Mouse (Mus musculus) limb, embryonic 12.5 days (tissue): Measurements from ENCODE around the gene Bag6. TPM values are rescaled to one million over a fixed set of nuclear protein-coding genes. Genes with fewer than 3 reads are reported as not detected.

ENCODE experiments used
- ATAC-seq: fragments of 200-750 bp; cut with Nextera tagmentation; 2 replicates; pipeline ENCODE4 v1.8.0; 2017; ENCODE audit warnings: low read depth, moderate TSS enrichment; ENCODE audit not compliant: insufficient number of reproducible peaks, insufficient read depth, low FRiP score, low TSS enrichment
- H3K27ac ChIP-seq: fragments of 300-500 bp; sonication (generic); 2 replicates; pipeline ENCODE4 v1.5.1; 2016; ENCODE audit warnings: mild to moderate bottlenecking, moderate library complexity
- H3K27me3 ChIP-seq: fragments of 300-500 bp; sonication (generic); 2 replicates; pipeline ENCODE4 v1.6.1; 2016; ENCODE audit warnings: mild to moderate bottlenecking, moderate library complexity
- H3K36me3 ChIP-seq: fragments of 300-500 bp; sonication (generic); 2 replicates; pipeline ENCODE4 v1.6.1; 2016; ENCODE audit warnings: mild to moderate bottlenecking, moderate library complexity
- H3K4me1 ChIP-seq: fragments of 300-500 bp; sonication (generic); replicated peaks from 2 replicates; pipeline ENCODE4 v1.6.1; 2016
- H3K4me2 ChIP-seq: fragments of 300-500 bp; sonication (generic); 2 replicates; pipeline ENCODE4 v1.6.1; 2016; ENCODE audit warnings: mild to moderate bottlenecking, moderate library complexity
- H3K4me3 ChIP-seq: fragments of 300-500 bp; sonication (generic); replicated peaks from 2 replicates; pipeline ENCODE4 v1.5.1; 2016; ENCODE audit warnings: mild to moderate bottlenecking
- H3K9ac ChIP-seq: fragments of 300-500 bp; sonication (generic); replicated peaks from 2 replicates; pipeline ENCODE4 v1.6.1; 2016; ENCODE audit warnings: mild to moderate bottlenecking, moderate library complexity
- H3K9me3 ChIP-seq: fragments of 300-500 bp; sonication (generic); 2 replicates; pipeline ENCODE4 v1.6.1; 2016; ENCODE audit warnings: mild to moderate bottlenecking, moderate library complexity
- WGBS: fragments of 180-500 bp; shearing (Covaris S2); methylation state at CpG from one replicate; pipeline ENCODE4 v1.1.7; 2016; 5-methylcytosine and 5-hydroxymethylcytosine counted together
- polyA plus RNA-seq: library from polyadenylated mRNA; unstranded; fragments of >200 nt; fragmentation: Nextera tagmentation; extraction: Ambion mirVana; gene quantifications from 2 replicates; pipeline ENCODE4 v1.2.1, GENCODE M21; 2016

Bag6 gene
- polyA plus RNA-seq, 1 experiment from 2014 or later: 70.4 TPM

DNA sequence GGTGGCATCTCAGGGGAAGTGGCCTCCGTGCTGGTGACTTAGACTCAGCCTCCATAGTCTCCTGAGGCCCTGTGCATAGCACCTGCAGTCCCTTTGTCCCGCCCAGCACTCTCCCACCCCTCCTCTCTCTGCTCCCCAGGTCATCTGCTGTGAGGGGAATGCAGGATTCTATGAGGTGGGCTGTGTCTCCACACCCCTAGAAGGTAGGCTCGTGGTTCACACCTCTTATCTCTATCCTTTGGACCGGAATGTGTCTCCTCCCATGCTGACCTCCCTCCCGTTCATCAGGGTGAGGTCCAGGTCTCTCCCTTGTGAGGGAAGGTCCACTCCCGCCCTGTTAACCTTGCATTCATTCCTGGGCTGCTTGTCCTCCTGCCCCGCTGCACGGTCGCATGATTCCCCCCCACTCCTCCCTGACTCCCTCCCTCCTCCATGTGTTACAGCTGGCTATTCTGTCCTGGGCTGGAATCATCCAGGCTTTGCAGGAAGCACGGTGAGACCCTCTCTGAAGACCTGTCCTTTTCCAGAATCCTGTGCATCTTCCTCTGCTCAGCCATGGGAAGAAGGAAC lies 34.7 kb upstream of the Bag6 start:
- H3K36me3 ChIP-seq: peaks cover 89% of the 10 kb centered on the region
- H3K9me3 ChIP-seq: no peaks in the 10 kb centered on the region
- 74% methylated on average over 10 of the region's 10 CpGs for WGBS
- H3K9ac ChIP-seq: no peak overlapping the region
- no peak for ATAC-seq
- no peak overlapping the region for H3K4me3 ChIP-seq
- H3K27ac ChIP-seq: no peak overlapping the region
- no peaks in the 10 kb centered on the region for H3K4me1 ChIP-seq
- H3K27me3 ChIP-seq: no peaks in the 10 kb centered on the region
- no peak overlapping the region for H3K4me2 ChIP-seq

DNA sequence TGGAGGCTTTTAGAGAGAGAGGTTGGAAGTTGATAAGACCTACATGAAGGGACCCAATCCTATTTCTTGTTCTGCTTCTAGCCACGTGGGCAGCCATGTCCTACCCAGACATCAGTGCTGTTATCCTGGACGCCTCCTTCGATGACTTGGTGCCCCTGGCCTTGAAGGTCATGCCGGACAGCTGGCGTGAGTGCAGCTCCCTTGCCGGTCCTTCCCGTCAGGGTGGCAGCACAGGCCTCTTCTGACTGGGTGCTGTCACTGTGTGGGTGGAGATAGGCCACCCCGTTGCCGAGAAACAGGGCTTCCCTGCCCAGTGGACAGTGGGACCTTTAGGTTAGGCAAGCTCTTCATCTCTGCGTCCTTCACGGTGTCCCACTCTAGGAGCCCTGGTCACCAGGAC lies 33.8 kb upstream of the Bag6 start:
- Histone ChIP-seq H3K27me3 (no peaks in the 10 kb centered on the region), H3K9me3 (no peaks in the 10 kb centered on the region), H3K36me3 (peaks cover 81% of the 10 kb centered on the region), H3K27ac (no peak overlapping the region), H3K4me3 (no peak overlapping the region), H3K9ac (no peak overlapping the region), H3K4me2 (no peak overlapping the region), H3K4me1 (peaks cover 5% of the 10 kb centered on the region; the same call in 1 of the 2 replicates)
- WGBS: 86% methylated on average over 11 of the region's 11 CpGs
- no peak for ATAC-seq

DNA sequence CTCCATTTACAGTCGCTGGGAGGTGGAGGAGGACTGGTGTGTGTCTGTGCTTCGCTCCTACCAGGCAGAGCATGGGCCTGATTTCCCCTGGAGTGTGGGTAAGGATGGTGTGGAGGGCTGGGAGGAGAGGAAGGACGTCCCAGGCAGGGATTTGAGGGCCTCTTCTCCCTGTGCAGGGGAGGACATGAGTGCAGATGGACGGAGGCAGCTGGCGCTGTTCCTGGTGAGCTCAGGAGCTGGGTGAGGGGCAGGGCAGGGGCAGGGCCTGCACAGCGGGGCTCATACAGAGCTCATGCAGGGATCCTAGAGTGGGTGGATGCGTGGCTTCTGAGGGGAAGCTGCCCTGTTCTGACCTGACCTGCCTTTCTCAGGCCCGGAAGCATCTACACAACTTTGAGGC lies 32.7 kb upstream of the Bag6 start:
- Histone ChIP-seq H3K27me3 (no peaks in the 10 kb centered on the region), H3K36me3 (peaks cover 70% of the 10 kb centered on the region)

DNA sequence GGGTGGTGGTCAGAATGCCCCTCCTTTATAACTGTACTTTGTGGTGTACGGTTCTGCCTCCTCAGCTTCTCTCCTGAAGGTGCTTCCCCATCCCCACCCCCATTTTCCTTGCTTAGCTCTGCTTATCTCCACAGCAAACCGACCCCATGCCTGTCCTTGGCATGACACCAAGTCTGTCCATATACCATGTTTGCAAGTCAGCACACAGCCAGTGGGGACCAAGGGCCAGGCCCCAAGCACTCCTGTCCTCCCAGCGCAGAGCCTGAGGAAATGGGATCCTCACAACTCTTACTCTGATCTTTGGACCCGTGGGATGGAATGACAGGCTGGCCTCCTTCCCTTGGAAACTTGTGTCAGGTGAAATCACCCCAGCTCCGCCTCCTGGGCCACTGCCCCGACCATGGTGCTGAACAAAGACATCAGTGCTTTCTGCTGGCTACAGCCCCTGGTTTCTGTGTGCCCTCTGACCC lies 31.7 kb upstream of the Bag6 start:
- Histone ChIP-seq H3K4me3 (no peak overlapping the region), H3K4me2 (no peak overlapping the region), H3K36me3 (peaks cover 60% of the 10 kb centered on the region), H3K27ac (no peak overlapping the region), H3K9me3 (no peaks in the 10 kb centered on the region), H3K4me1 (peaks cover 6% of the 10 kb centered on the region; the same call in 1 of the 2 replicates), H3K27me3 (no peaks in the 10 kb centered on the region), H3K9ac (no peak overlapping the region)
- no peak for ATAC-seq
- 71% methylated on average over 6 of the region's 6 CpGs for whole genome bisulfite sequencing

More for the DNA sequence above, 32.7 kb upstream of the Bag6 start:
- Histone ChIP-seq H3K4me3 (no peak overlapping the region), H3K4me2 (no peak overlapping the region; the same call in 1 of the 2 replicates), H3K9ac (0 out of 2 replicates have a peak overlapping the region, but pooled peaks have one; percentile 9), H3K27ac (no peak overlapping the region), H3K9me3 (no peaks in the 10 kb centered on the region), H3K4me1 (peaks cover 6% of the 10 kb centered on the region; the same call in 1 of the 2 replicates)
- WGBS: 62% methylated on average over 8 of the region's 8 CpGs
- 0 out of 2 replicates have a peak, but pooled peaks have one; percentile 20 for ATAC-seq

DNA sequence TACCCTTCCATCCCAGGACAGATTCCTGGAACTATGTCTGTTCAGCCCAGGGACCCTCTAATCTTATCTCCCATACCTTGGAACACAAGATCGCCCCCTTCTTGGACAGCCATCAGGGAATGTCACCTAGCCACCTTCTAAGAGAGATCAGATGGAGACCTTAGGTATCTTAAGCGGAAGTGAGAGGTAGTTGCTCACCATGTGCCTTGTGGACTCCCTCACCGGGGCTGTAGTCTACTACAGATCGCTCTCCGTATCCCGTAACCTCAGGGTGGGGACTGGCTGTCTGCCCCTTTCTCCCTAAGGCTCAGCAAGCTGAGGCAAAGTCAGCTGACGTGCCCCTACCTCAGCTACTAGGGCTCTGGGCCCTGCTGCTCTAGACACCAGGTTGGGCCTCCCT lies 30.9 kb upstream of the Bag6 start:
- no peak overlapping the region for H3K4me2 ChIP-seq
- peaks cover 52% of the 10 kb centered on the region for H3K36me3 ChIP-seq
- H3K4me3 ChIP-seq: no peak overlapping the region
- H3K9ac ChIP-seq: no peak overlapping the region
- 85% methylated on average over 7 of the region's 7 CpGs for WGBS
- no peaks in the 10 kb centered on the region for H3K9me3 ChIP-seq
- ATAC-seq: no peak
- peaks cover 6% of the 10 kb centered on the region; the same call in 1 of the 2 replicates for H3K4me1 ChIP-seq
- no peaks in the 10 kb centered on the region for H3K27me3 ChIP-seq
- H3K27ac ChIP-seq: no peak overlapping the region

DNA sequence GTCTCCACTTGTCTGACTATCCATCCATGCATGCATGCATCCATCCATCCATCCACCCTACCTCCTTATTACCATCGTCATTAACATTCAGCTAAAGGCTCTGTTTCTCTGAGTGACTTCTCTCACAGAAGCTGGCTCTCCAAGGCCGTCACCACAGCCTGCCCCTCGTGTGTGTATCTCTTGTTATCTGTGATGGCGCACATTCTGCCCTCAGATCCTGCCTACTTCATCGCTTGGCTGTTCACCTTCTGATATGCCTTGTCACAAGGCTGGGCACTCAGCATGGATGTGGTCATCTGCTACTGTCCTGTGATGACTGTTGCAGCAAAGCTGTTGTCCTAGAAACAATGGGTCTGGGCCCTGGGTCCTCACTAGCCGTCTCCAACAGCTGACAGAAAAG lies 30.2 kb upstream of the Bag6 start:
- no peak overlapping the region for H3K4me2 ChIP-seq
- 83% methylated on average over 6 of the region's 6 CpGs for WGBS
- H3K36me3 ChIP-seq: peaks cover 45% of the 10 kb centered on the region
- no peak for ATAC-seq
- no peaks in the 10 kb centered on the region for H3K9me3 ChIP-seq
- H3K4me1 ChIP-seq: peaks cover 6% of the 10 kb centered on the region; the same call in 1 of the 2 replicates
- no peak overlapping the region for H3K4me3 ChIP-seq
- no peak overlapping the region for H3K9ac ChIP-seq
- H3K27ac ChIP-seq: no peak overlapping the region
- no peaks in the 10 kb centered on the region for H3K27me3 ChIP-seq

DNA sequence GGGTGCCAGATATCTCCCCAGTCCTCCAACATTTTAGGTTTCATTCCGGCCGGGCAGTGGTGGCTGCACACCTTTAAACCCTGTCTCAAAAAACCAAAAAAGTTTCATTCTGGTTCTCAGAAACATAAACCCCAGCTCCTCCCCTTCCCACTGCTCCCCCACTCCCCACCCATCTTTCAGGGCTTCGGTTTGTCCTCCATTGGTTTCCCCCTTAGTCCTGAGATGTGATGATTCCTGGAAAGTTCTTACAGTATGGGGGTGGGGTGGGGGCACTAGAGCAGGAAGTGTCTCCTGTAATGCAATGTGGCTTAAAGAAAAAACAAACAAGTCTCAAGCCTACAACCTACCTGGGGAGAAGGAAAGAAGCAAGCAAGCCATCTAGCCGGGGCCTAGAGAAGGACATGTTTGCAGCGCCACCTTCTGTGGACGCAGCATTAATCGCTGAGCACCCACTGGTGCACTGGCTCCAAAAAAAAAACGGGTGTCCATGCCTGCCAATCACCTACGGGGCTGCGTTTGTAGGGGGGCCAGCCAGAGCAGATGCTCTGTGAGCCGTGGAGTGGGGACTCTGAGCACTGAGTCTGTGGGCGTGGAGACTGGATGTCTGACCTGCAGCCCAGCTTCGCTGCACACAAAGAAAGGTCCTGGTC lies 29.1 kb upstream of the Bag6 start:
- ATAC-seq: no peak
- H3K4me3 ChIP-seq: no peak overlapping the region; the same call in 1 of the 2 replicates
- H3K36me3 ChIP-seq: peaks cover 34% of the 10 kb centered on the region
- H3K4me2 ChIP-seq: peak overlapping the region; percentile 17
- H3K27me3 ChIP-seq: no peaks in the 10 kb centered on the region
- 35% methylated on average over 13 of the region's 13 CpGs for WGBS
- H3K9me3 ChIP-seq: no peaks in the 10 kb centered on the region
- H3K9ac ChIP-seq: peak overlapping the region; percentile 45; the same call in 1 of the 2 replicates
- H3K27ac ChIP-seq: no peak overlapping the region
- peaks cover 6% of the 10 kb centered on the region; the same call in 1 of the 2 replicates for H3K4me1 ChIP-seq

DNA sequence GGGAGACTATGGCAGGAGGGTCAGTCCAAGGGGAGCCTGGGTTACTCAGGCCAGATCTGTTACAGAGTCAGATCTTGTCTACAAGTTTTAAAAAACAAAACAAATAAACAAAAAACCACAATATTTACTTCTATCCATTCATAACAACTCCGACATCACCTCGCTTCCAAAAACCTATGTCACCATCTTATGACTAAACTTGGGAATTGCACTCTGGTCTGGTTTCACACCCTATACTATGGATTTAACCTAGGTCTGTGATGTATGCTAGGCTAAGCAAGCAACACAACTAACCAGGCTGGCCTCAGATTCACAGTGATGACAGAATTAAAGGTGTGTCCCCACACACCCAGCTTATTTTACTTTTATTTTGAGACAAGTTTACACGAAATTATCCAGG lies 28.5 kb upstream of the Bag6 start:
- WGBS: 77% methylated on average over 3 of the region's 3 CpGs
- Histone ChIP-seq H3K27ac (no peak overlapping the region), H3K9ac (no peak overlapping the region), H3K4me3 (no peak overlapping the region; the same call in 1 of the 2 replicates), H3K4me1 (peaks cover 6% of the 10 kb centered on the region; the same call in 1 of the 2 replicates), H3K4me2 (0 out of 2 replicates have a peak overlapping the region, but pooled peaks have one; percentile 17), H3K36me3 (peaks cover 28% of the 10 kb centered on the region), H3K27me3 (no peaks in the 10 kb centered on the region), H3K9me3 (no peaks in the 10 kb centered on the region)
- ATAC-seq: no peak

DNA sequence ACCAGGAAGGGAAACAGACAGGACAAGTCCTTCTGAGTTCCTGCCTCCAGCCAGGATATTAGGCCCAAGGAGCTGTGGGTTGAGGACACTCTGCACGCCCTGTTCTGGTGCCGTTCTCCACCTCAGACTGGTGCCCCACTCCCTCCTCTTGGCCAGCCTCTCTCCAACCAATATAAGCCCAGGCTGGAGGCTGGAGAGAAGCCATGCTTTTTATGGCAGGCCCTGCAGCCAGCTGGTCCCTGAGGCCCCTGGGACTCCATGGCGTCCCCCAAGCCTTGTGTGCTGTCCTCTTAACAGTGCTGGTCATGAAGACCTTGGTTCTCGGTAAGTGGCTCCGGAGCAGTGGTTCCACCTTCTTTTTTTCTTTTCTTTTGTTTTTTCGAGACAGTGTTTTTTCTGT lies 26.9 kb upstream of the Bag6 start, which contains the start of gene Ly6g5c:
Ly6g5c (plus strand) TSS at position 183 of the 400 bp plus-strand sequence.
- ATAC-seq: no peak
- WGBS: 80% methylated on average over 6 of the region's 6 CpGs
- H3K36me3 ChIP-seq: peaks cover 12% of the 10 kb centered on the region
- no peaks in the 10 kb centered on the region for H3K27me3 ChIP-seq
- H3K9me3 ChIP-seq: no peaks in the 10 kb centered on the region
- H3K9ac ChIP-seq: no peak within 1 kb of the TSS
- no peak within 1 kb of the TSS for H3K4me3 ChIP-seq
- H3K4me1 ChIP-seq: peaks cover 6% of the 10 kb centered on the region; the same call in 1 of the 2 replicates
- no peak within 1 kb of the TSS for H3K27ac ChIP-seq
- no peak within 1 kb of the TSS for H3K4me2 ChIP-seq

DNA sequence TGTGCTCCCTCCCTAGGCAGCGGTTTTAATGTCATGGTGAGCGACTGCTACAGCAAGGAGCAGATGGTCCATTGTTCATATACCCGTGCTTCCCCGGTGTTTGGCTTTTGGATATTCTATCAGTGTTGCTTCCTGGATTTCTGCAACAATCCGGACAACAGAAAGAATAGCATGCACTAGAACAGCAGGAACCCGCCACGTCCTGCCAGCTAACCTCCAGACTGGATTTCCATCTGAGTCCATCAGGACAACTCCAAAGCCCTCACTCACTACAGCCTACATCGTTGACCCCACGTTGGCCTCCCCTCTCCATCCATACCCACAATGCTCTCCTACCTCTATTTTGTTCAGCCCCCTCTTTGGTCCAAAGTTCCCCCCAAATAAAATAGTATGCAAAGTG lies 23.2 kb upstream of the Bag6 start:
- WGBS: 80% methylated on average over 9 of the region's 9 CpGs
- Histone ChIP-seq H3K36me3 (peaks cover 30% of the 10 kb centered on the region), H3K27ac (no peak overlapping the region), H3K9me3 (no peaks in the 10 kb centered on the region), H3K4me3 (no peak overlapping the region), H3K27me3 (no peaks in the 10 kb centered on the region), H3K4me1 (no peaks in the 10 kb centered on the region), H3K4me2 (no peak overlapping the region), H3K9ac (no peak overlapping the region)
- no peak for ATAC-seq
